Mouse (Mus musculus) T-cell, adult 66 days (primary cell): Measurements from ENCODE around the gene Wtip. TPM values are rescaled to one million over a fixed set of nuclear protein-coding genes. Genes with fewer than 3 reads are reported as not detected.

Experiments used
- total RNA-seq, 2 experiments: library from RNA; stranded (reverse); gene quantifications; 3 replicates in 1 of 2; 4 replicates in 1 of 2; pipeline ENCODE4 v1.2.4; 2023

Gene Wtip
- not detected for total RNA-seq

GRCm38 (mm10) chr7:34133117-34133762, at the start of gene Wtip:
Gene Wtip, minus strand, starts transcription at chr7:34133268.

GRCm38 (mm10) chr7:34169454-34169853, 36.4 kb upstream of the Wtip start, which contains the start of gene Uba2:
Gene Uba2, minus strand, starts transcription at chr7:34169599.

GRCm38 (mm10) chr7:34094911-34095481, 38.1 kb downstream of the Wtip start, which contains the start of gene Scgb1b30:
Gene Scgb1b30, plus strand, starts transcription at chr7:34095431.

Other genes with a start within 250 kb of the Wtip start
- not detected for gene Scgb2b26, start 188.2 kb downstream of the Wtip start, total RNA-seq
- gene Scgb2b27, start 119.3 kb downstream of the Wtip start, total RNA-seq, result not detected
- gene Scgb1b27, start 111.8 kb downstream of the Wtip start, total RNA-seq, result not detected
- gene Scgb1b30, start 37.8 kb downstream of the Wtip start, total RNA-seq, result not detected
- 10 to 100 TPM; 74.9 to 88.4 TPM for gene Uba2, start 36.3 kb upstream of the Wtip start, total RNA-seq
- 10 to 100 TPM; 26.7 to 27.1 TPM for gene Pdcd2l, start 63.4 kb upstream of the Wtip start, total RNA-seq
- 100 to 1,000 TPM; 255 to 292 TPM for gene Gpi1, start 97.1 kb upstream of the Wtip start, total RNA-seq
- gene Gm6096, start 117.8 kb upstream of the Wtip start, total RNA-seq, result not detected
- 10 to 100 TPM; 53.2 to 69.7 TPM for gene 4931406P16Rik, start 180.3 kb upstream of the Wtip start, total RNA-seq